Mouse (Mus musculus): ENCODE measurements around the gene Nfia.

The Nfia gene

GRCm38 (mm10) chr4:97893915-97894884 is 121.7 kb downstream of the Nfia start:
- in situ Hi-C loops (cut with MboI; ENCODE audit: unreplicated experiment in 2 of 2), result loop anchor here in 1 of 2 experiments (10.0 kb wide), 1 partner anchor 541 kb away; no protein-coding TSS in a partner anchor

GRCm38 (mm10) chr4:97895940-97896339 is 123.4 kb downstream of the Nfia start:
- in situ Hi-C loops (cut with MboI; ENCODE audit: unreplicated experiment in 2 of 2), result loop anchor here in 1 of 2 experiments (10.0 kb wide), 1 partner anchor 539 kb away; no protein-coding TSS in a partner anchor

- in situ Hi-C loops (cut with MboI; ENCODE audit: unreplicated experiment in 2 of 2), result no loop called here
Observed at GRCm38 (mm10) chr4:97900256-97900944, 127.9 kb downstream of the Nfia start.

- in situ Hi-C loops (cut with MboI; ENCODE audit: unreplicated experiment in 2 of 2), result no loop called here
Observed at GRCm38 (mm10) chr4:97905826-97906225, 133.3 kb downstream of the Nfia start.

GRCm38 (mm10) chr4:97908576-97909147 is 136.1 kb downstream of the Nfia start:
- in situ Hi-C loops (cut with MboI; ENCODE audit: unreplicated experiment in 2 of 2), result no loop called here

- in situ Hi-C loops (cut with MboI; ENCODE audit: unreplicated experiment in 2 of 2), result no loop called here
Observed at GRCm38 (mm10) chr4:97910115-97910776, 137.7 kb downstream of the Nfia start.

- in situ Hi-C loops (cut with MboI; ENCODE audit: unreplicated experiment in 2 of 2), result no loop called here
Observed at GRCm38 (mm10) chr4:97910777-97911580, 138.4 kb downstream of the Nfia start.

- in situ Hi-C loops (cut with MboI; ENCODE audit: unreplicated experiment in 2 of 2), result no loop called here
Observed at GRCm38 (mm10) chr4:97911755-97912154, 139.2 kb downstream of the Nfia start.

- in situ Hi-C loops (cut with MboI; ENCODE audit: unreplicated experiment in 2 of 2), result no loop called here
Observed at GRCm38 (mm10) chr4:97912155-97912554, 139.6 kb downstream of the Nfia start.

- in situ Hi-C loops (cut with MboI; ENCODE audit: unreplicated experiment in 2 of 2), result no loop called here
Observed at GRCm38 (mm10) chr4:97912560-97912959, 140.0 kb downstream of the Nfia start.

GRCm38 (mm10) chr4:97914348-97914747 is 141.8 kb downstream of the Nfia start:
- in situ Hi-C loops (cut with MboI; ENCODE audit: unreplicated experiment in 2 of 2), result no loop called here

GRCm38 (mm10) chr4:97914761-97915160 is 142.2 kb downstream of the Nfia start:
- in situ Hi-C loops (cut with MboI; ENCODE audit: unreplicated experiment in 2 of 2), result no loop called here

- in situ Hi-C loops (cut with MboI; ENCODE audit: unreplicated experiment in 2 of 2), result no loop called here
Observed at GRCm38 (mm10) chr4:97917568-97917967, 145.0 kb downstream of the Nfia start.

GRCm38 (mm10) chr4:97918675-97919074 is 146.1 kb downstream of the Nfia start:
- in situ Hi-C loops (cut with MboI; ENCODE audit: unreplicated experiment in 2 of 2), result no loop called here

- in situ Hi-C loops (cut with MboI; ENCODE audit: unreplicated experiment in 2 of 2), result no loop called here
Observed at GRCm38 (mm10) chr4:97919773-97920172, 147.2 kb downstream of the Nfia start.

GRCm38 (mm10) chr4:97920287-97921079 is 147.9 kb downstream of the Nfia start:
- in situ Hi-C loops (cut with MboI; ENCODE audit: unreplicated experiment in 2 of 2), result no loop called here

GRCm38 (mm10) chr4:97921682-97922081 is 149.1 kb downstream of the Nfia start:
- in situ Hi-C loops (cut with MboI; ENCODE audit: unreplicated experiment in 2 of 2), result no loop called here

- in situ Hi-C loops (cut with MboI; ENCODE audit: unreplicated experiment in 2 of 2), result no loop called here
Observed at GRCm38 (mm10) chr4:97923248-97923647, 150.7 kb downstream of the Nfia start.

- in situ Hi-C loops (cut with MboI; ENCODE audit: unreplicated experiment in 2 of 2), result no loop called here
Observed at GRCm38 (mm10) chr4:97923876-97924316, 151.4 kb downstream of the Nfia start.

Data from v-Abl transformed pro-B cells (cell line).